Mouse (Mus musculus): ENCODE results near the gene Itsn1. TPM values are rescaled to one million over a fixed set of nuclear protein-coding genes. Genes with fewer than 3 reads are reported as not detected.

The Itsn1 gene
- total RNA-seq, 2 experiments from 2014 or later: 126 to 146 TPM

- intact Hi-C loops (cut with DNase I): no loop called here
- no peak for DNase-seq (ENCODE audit: low spot score in 2 of 2)
These were observed 66.5 kb downstream of the Itsn1 start for GRCm38 (mm10) chr16:91795606-91796005.

GRCm38 (mm10) chr16:91801426-91801825 is 72.3 kb downstream of the Itsn1 start:
- intact Hi-C loops (cut with DNase I): no loop called here
- DNase-seq (ENCODE audit: low spot score in 2 of 2): no peak

- no peak for DNase-seq (ENCODE audit: low spot score in 2 of 2)
- intact Hi-C loops (cut with DNase I): no loop called here
These were observed 73.5 kb downstream of the Itsn1 start for GRCm38 (mm10) chr16:91802461-91803062.

GRCm38 (mm10) chr16:91804418-91804817 is 75.3 kb downstream of the Itsn1 start:
- intact Hi-C loops (cut with DNase I): no loop called here
- DNase-seq (ENCODE audit: low spot score in 2 of 2): no peak

GRCm38 (mm10) chr16:91804831-91805230 is 75.8 kb downstream of the Itsn1 start:
- DNase-seq (ENCODE audit: low spot score in 2 of 2): no peak
- intact Hi-C loops (cut with DNase I): no loop called here

- intact Hi-C loops (cut with DNase I): no loop called here
- DNase-seq (ENCODE audit: low spot score in 2 of 2): no peak
These were observed 81.2 kb downstream of the Itsn1 start for GRCm38 (mm10) chr16:91810235-91810634.

- intact Hi-C loops (cut with DNase I): no loop called here
- DNase-seq (ENCODE audit: low spot score in 2 of 2): no peak
These were observed 82.3 kb downstream of the Itsn1 start for GRCm38 (mm10) chr16:91811339-91811738.

GRCm38 (mm10) chr16:91811876-91812275 is 82.8 kb downstream of the Itsn1 start:
- DNase-seq (ENCODE audit: low spot score in 2 of 2): no peak
- intact Hi-C loops (cut with DNase I): no loop called here

GRCm38 (mm10) chr16:91813543-91813942 is 84.5 kb downstream of the Itsn1 start:
- DNase-seq (ENCODE audit: low spot score in 2 of 2): no peak
- intact Hi-C loops (cut with DNase I): no loop called here

- intact Hi-C loops (cut with DNase I): no loop called here
These were observed 86.0 kb downstream of the Itsn1 start for GRCm38 (mm10) chr16:91815067-91815466.

GRCm38 (mm10) chr16:91820299-91820698 is 91.2 kb downstream of the Itsn1 start:
- intact Hi-C loops (cut with DNase I): no loop called here

More at GRCm38 (mm10) chr16:91815067-91815466, 86.0 kb downstream of the Itsn1 start:
- no peak for DNase-seq (ENCODE audit: low spot score in 2 of 2)

GRCm38 (mm10) chr16:91822325-91822724 is 93.2 kb downstream of the Itsn1 start:
- no peak for DNase-seq (ENCODE audit: low spot score in 2 of 2)

More at GRCm38 (mm10) chr16:91820299-91820698, 91.2 kb downstream of the Itsn1 start:
- no peak for DNase-seq (ENCODE audit: low spot score in 2 of 2)

GRCm38 (mm10) chr16:91822759-91823158 is 93.7 kb downstream of the Itsn1 start:
- intact Hi-C loops (cut with DNase I): no loop called here
- no peak for DNase-seq (ENCODE audit: low spot score in 2 of 2)

More at GRCm38 (mm10) chr16:91822325-91822724, 93.2 kb downstream of the Itsn1 start:
- intact Hi-C loops (cut with DNase I): no loop called here

GRCm38 (mm10) chr16:91825774-91826325 is 96.8 kb downstream of the Itsn1 start:
- intact Hi-C loops (cut with DNase I): loop anchor here (5.0 kb wide), 1 partner anchor 46 kb away; no protein-coding TSS in a partner anchor

GRCm38 (mm10) chr16:91826893-91827292 is 97.8 kb downstream of the Itsn1 start:
- intact Hi-C loops (cut with DNase I): loop anchor here (5.0 kb wide), 1 partner anchor 45 kb away; no protein-coding TSS in a partner anchor
- DNase-seq (ENCODE audit: low spot score in 2 of 2): no peak

More at GRCm38 (mm10) chr16:91825774-91826325, 96.8 kb downstream of the Itsn1 start:
- DNase-seq (ENCODE audit: low spot score in 2 of 2): no peak

- intact Hi-C loops (cut with DNase I): loop anchor here (5.0 kb wide), 1 partner anchor 45 kb away; no protein-coding TSS in a partner anchor
These were observed 98.4 kb downstream of the Itsn1 start for GRCm38 (mm10) chr16:91827456-91827855.

GRCm38 (mm10) chr16:91828160-91828559 is 99.1 kb downstream of the Itsn1 start:
- intact Hi-C loops (cut with DNase I): loop anchor here (5.0 kb wide), 1 partner anchor 44 kb away; no protein-coding TSS in a partner anchor
- no peak for DNase-seq (ENCODE audit: low spot score in 2 of 2)

More at GRCm38 (mm10) chr16:91827456-91827855, 98.4 kb downstream of the Itsn1 start:
- no peak for DNase-seq (ENCODE audit: low spot score in 2 of 2)

- intact Hi-C loops (cut with DNase I): loop anchor here (5.0 kb wide), 1 partner anchor 44 kb away; no protein-coding TSS in a partner anchor
- no peak for DNase-seq (ENCODE audit: low spot score in 2 of 2)
These were observed 99.5 kb downstream of the Itsn1 start for GRCm38 (mm10) chr16:91828603-91829002.

- no peak for DNase-seq (ENCODE audit: low spot score in 2 of 2)
- intact Hi-C loops (cut with DNase I): loop anchor here (5.0 kb wide), 1 partner anchor 43 kb away; no protein-coding TSS in a partner anchor
These were observed 100.0 kb downstream of the Itsn1 start for GRCm38 (mm10) chr16:91829121-91829520.

GRCm38 (mm10) chr16:91830260-91830659 is 101.2 kb downstream of the Itsn1 start:
- intact Hi-C loops (cut with DNase I): no loop called here

GRCm38 (mm10) chr16:91833121-91833520 is 104.0 kb downstream of the Itsn1 start:
- intact Hi-C loops (cut with DNase I): no loop called here

More at GRCm38 (mm10) chr16:91830260-91830659, 101.2 kb downstream of the Itsn1 start:
- DNase-seq (ENCODE audit: low spot score in 2 of 2): no peak

More at GRCm38 (mm10) chr16:91833121-91833520, 104.0 kb downstream of the Itsn1 start:
- DNase-seq (ENCODE audit: low spot score in 2 of 2): no peak

All from left cerebral cortex, postnatal 36 days (tissue).